8 mouse cellular contexts compared by ENCODE assay signal in genomic region chr3:97609201-97609844, GRCm38 (mm10). TPM values are rescaled to one million over a fixed set of nuclear protein-coding genes. Genes with fewer than 3 reads are reported as not detected.
DNase-seq lines count a peak whose midpoint lies in the region; ATAC-seq and TF ChIP-seq lines count a peak whose summit lies in the region.

No protein-coding gene starts in this region.

- 2% methylated on average over 20 of the region's 20 CpGs for WGBS in forebrain, embryonic 11.5 days
- WGBS in intestine, embryonic 14.5 days, result 6% methylated on average over 20 of the region's 20 CpGs
- 3% methylated on average over 20 of the region's 20 CpGs for WGBS in olfactory bulb, adult 2 months

- no peaks in the 10 kb centered on the region for H3K36me3 ChIP-seq in forebrain, embryonic 11.5 days (ENCODE audit: control insufficient read depth, insufficient read depth, low read length)
- H3K36me3 ChIP-seq in intestine, embryonic 14.5 days (ENCODE audit: control insufficient read depth, insufficient read depth, low read length), result no peaks in the 10 kb centered on the region

- peak overlapping the region; percentile 84 for H3K9ac ChIP-seq in forebrain, embryonic 11.5 days (ENCODE audit: low read length)
- peak overlapping the region; percentile 84 for H3K9ac ChIP-seq in intestine, embryonic 14.5 days (ENCODE audit: low read length)

- ATAC-seq in forebrain, embryonic 11.5 days (replicated peaks; ENCODE audit: low FRiP score), result peak; percentile 18
- peak; percentile 46; the same call in 1 of the 2 replicates for ATAC-seq in intestine, embryonic 14.5 days (replicated peaks; ENCODE audit: low FRiP score, low TSS enrichment, low read depth)

- no peak for TF ChIP-seq CTCF in bone marrow macrophage, adult 2 months (IDR thresholded peaks at IDR 0.05; ENCODE audit: low read depth, low read length)
- no peak for TF ChIP-seq CTCF in olfactory bulb, adult 2 months (IDR thresholded peaks at IDR 0.05; ENCODE audit: insufficient read depth, low read depth, low read length)

- H3K4me3 ChIP-seq in bone marrow macrophage, adult 2 months (ENCODE audit: insufficient read depth, low read length), result peak overlapping the region; percentile 65
- peak overlapping the region; percentile 67 for H3K4me3 ChIP-seq in forebrain, embryonic 11.5 days (ENCODE audit: low read depth, low read length)
- peak overlapping the region; percentile 71 for H3K4me3 ChIP-seq in intestine, embryonic 14.5 days (ENCODE audit: low read depth, low read length)
- H3K4me3 ChIP-seq in olfactory bulb, adult 2 months (ENCODE audit: insufficient read depth, low read depth, low read length), result peak overlapping the region; percentile 74

- peaks cover 3% of the 10 kb centered on the region for H3K4me1 ChIP-seq in bone marrow macrophage, adult 2 months (ENCODE audit: control insufficient read depth, insufficient read depth, low read length)
- H3K4me1 ChIP-seq in forebrain, embryonic 11.5 days (replicated peaks; ENCODE audit: control insufficient read depth, insufficient read depth, low read length), result no peaks in the 10 kb centered on the region
- peaks cover 3% of the 10 kb centered on the region for H3K4me1 ChIP-seq in intestine, embryonic 14.5 days (replicated peaks; ENCODE audit: control insufficient read depth, insufficient read depth, low read length)
- H3K4me1 ChIP-seq in olfactory bulb, adult 2 months (ENCODE audit: control insufficient read depth, insufficient read depth, low read length), result peaks cover 3% of the 10 kb centered on the region; the same call in 1 of the 2 replicates

- H3K9me3 ChIP-seq in forebrain, embryonic 11.5 days (ENCODE audit: control insufficient read depth, low read length), result no peaks in the 10 kb centered on the region
- H3K9me3 ChIP-seq in intestine, embryonic 14.5 days (ENCODE audit: control insufficient read depth, low read length), result no peaks in the 10 kb centered on the region

- TF ChIP-seq POLR2A in bone marrow macrophage, adult 2 months (IDR thresholded peaks at IDR 0.05; ENCODE audit: borderline replicate concordance, low read depth, low read length), result no peak
- no peak for TF ChIP-seq POLR2A in olfactory bulb, adult 2 months (IDR thresholded peaks at IDR 0.05; ENCODE audit: insufficient read depth, low read depth, low read length)

- peak overlapping the region; percentile 17; the same call in 1 of the 2 replicates for H3K27ac ChIP-seq in bone marrow macrophage, adult 2 months (ENCODE audit: insufficient read depth, low read depth, low read length)
- H3K27ac ChIP-seq in forebrain, embryonic 11.5 days (ENCODE audit: low read depth, low read length), result peak overlapping the region; percentile 81; the same call in 1 of the 2 replicates
- peak overlapping the region; percentile 92 for H3K27ac ChIP-seq in intestine, embryonic 14.5 days (ENCODE audit: low read depth)
- H3K27ac ChIP-seq in olfactory bulb, adult 2 months (ENCODE audit: insufficient read depth, low read depth, low read length), result no peak overlapping the region

- no peaks in the 10 kb centered on the region for H3K27me3 ChIP-seq in forebrain, embryonic 11.5 days (ENCODE audit: control insufficient read depth, insufficient read depth, low read length)
- no peaks in the 10 kb centered on the region for H3K27me3 ChIP-seq in intestine, embryonic 14.5 days (replicated peaks; ENCODE audit: control insufficient read depth, insufficient read depth, low read length)

- DNase-seq in cerebellum, adult 11-12 months, result peak; percentile 27
- DNase-seq in cerebellum, postnatal 4 days (ENCODE audit: low spot score in 2 of 2), result no peak
- DNase-seq in forebrain, embryonic 11.5 days (ENCODE audit: low spot score), result peak; percentile 60
- DNase-seq in intestine, embryonic 14.5 days (ENCODE audit: low spot score), result no peak
- peak; percentile 47 to 65 for DNase-seq in lung, adult 18-20 months
- DNase-seq in MN1 (ENCODE audit: low spot score), result no peak

- H3K4me2 ChIP-seq in forebrain, embryonic 11.5 days (ENCODE audit: low read depth, low read length, severe bottlenecking), result peak overlapping the region; percentile 82
- peak overlapping the region; percentile 69 for H3K4me2 ChIP-seq in intestine, embryonic 14.5 days (ENCODE audit: low read length)

RNA-seq across cellular contexts. Expression of gene Chd1l, which starts 0.7 kb away (rescaled TPM):
- 9.7 and 10.6 TPM in 2 replicates for polyA plus RNA-seq in bone marrow macrophage, adult 2 months (2012; ENCODE audit: insufficient read depth, insufficient read length, missing spikeins)
- 18.9 and 21.0 TPM in 2 replicates for polyA plus RNA-seq in forebrain, embryonic 11.5 days (2014; fragmentation: Nextera tagmentation; extraction: Ambion mirVana)
- 20.2 and 21.8 TPM in 2 replicates for polyA plus RNA-seq in intestine, embryonic 14.5 days (2014; fragmentation: Nextera tagmentation; extraction: Ambion mirVana)
- polyA plus RNA-seq in olfactory bulb, adult 2 months (2012; ENCODE audit: insufficient read depth, insufficient read length, low replicate concordance, missing spikeins), result not detected in 2 replicates

RNA-seq across cellular contexts. Expression of gene Fmo5, which starts 19.3 kb away (rescaled TPM):
- 21.5 and 21.9 TPM in 2 replicates for polyA plus RNA-seq in bone marrow macrophage, adult 2 months (2012; ENCODE audit: insufficient read depth, insufficient read length, missing spikeins)
- 0.65 and 0.69 TPM in 2 replicates for polyA plus RNA-seq in forebrain, embryonic 11.5 days (2014; fragmentation: Nextera tagmentation; extraction: Ambion mirVana)
- polyA plus RNA-seq in intestine, embryonic 14.5 days (2014; fragmentation: Nextera tagmentation; extraction: Ambion mirVana), result 13.1 and 13.6 TPM in 2 replicates
- not detected in 2 replicates for polyA plus RNA-seq in olfactory bulb, adult 2 months (2012; ENCODE audit: insufficient read depth, insufficient read length, low replicate concordance, missing spikeins)

RNA-seq across cellular contexts. Expression of gene Prkab2, which starts 48.7 kb away (rescaled TPM):
- 8.5 and 9.0 TPM in 2 replicates for polyA plus RNA-seq in bone marrow macrophage, adult 2 months (2012; ENCODE audit: insufficient read depth, insufficient read length, missing spikeins)
- 6.8 and 7.6 TPM in 2 replicates for polyA plus RNA-seq in forebrain, embryonic 11.5 days (2014; fragmentation: Nextera tagmentation; extraction: Ambion mirVana)
- polyA plus RNA-seq in intestine, embryonic 14.5 days (2014; fragmentation: Nextera tagmentation; extraction: Ambion mirVana), result 7.6 and 8.1 TPM in 2 replicates
- not detected in 2 replicates for polyA plus RNA-seq in olfactory bulb, adult 2 months (2012; ENCODE audit: insufficient read depth, insufficient read length, low replicate concordance, missing spikeins)

Comparison
In these comparisons a context has a peak if more than half of its experiments do, and no peak if none do; other contexts are left out.
1. DNase-seq: peak in cerebellum, adult 11-12 months (single experiment), forebrain, embryonic 11.5 days (single experiment) and lung, adult 18-20 months (2 of 2); none in cerebellum, postnatal 4 days (0 of 2), intestine, embryonic 14.5 days (single experiment) and MN1 (single experiment).
2. RNA of gene Chd1l, which starts 0.7 kb away (polyA plus RNA-seq): 18.9 to 21.0 TPM in forebrain, embryonic 11.5 days, 20.2 to 21.8 TPM in intestine, embryonic 14.5 days and 9.7 to 10.6 TPM in bone marrow macrophage, adult 2 months; not detected in olfactory bulb, adult 2 months; every median in the first group is over 10 times any median in the second.
3. Peak in every context shown above with its lines, with median percentiles within 50 percentile points of each other: H3K4me3 ChIP-seq.